Mouse (Mus musculus): Measurements from ENCODE around the gene Ascl5. TPM values are rescaled to one million over a fixed set of nuclear protein-coding genes. Genes with fewer than 3 reads are reported as not detected.

Gene Ascl5
- polyA plus RNA-seq (2014; fragmentation: Illumina TruSeq; extraction: RNeasy Lipid Tissue Mini Kit (QIAGEN cat#74804); ENCODE audit: low read depth, low replicate concordance): not detected

DNA sequence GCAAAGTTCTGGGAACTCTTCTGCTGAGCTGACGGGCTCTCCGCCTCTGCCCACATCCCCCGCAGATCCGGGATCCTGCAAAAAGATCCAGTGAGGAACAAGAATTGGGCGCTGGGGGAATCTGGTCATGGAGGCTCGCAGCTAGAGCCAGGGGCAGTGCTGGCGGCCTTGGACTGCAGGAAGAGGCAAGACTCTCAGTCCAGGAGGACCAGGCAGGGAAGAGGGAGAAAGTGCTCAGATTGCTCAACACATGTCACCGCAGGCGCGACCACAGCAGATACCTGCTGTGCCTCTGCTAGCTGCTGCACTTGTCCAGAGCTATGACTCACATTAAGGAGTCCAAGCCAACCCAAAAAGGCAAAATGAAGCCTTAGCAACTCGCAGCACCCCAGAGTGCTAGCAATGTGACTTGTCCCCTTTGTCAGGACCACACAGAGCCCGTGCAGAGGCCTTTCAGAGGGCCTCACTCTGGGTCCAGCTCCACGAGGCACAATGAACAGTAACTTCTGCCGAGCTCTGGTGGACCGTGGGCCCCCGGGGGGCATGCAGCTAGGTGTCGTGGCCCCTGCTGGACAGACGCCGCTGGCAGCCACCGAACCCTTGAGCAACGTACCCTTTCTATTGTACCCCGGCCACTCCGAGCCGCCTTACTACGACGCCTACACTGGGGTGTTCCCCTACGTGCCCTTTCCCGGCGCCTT, at the start of gene Ascl5:
Ascl5 (plus strand) TSS at position 493 of the 701 bp plus-strand sequence.

DNA sequence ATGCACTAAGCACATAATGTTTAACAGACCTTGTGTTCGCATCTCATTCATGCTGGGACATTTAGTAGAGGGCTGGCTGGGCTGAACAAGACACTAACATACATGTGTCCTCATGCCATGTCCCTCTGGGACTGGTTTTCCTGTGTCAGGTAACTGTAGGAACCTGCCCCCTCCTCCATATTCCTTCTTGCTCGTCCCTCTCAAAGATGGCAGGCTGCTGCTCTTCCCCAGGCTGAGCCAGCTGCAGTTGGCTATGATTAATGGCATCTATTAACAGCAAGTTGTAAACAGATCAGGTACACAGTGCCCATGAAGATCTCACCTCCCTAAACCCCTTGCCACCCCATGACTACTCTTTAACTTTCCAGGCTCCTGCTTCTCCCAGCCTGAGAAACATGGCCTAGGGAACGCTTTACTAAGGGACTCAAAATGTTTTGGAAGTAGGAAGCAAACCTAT, 44.3 kb upstream of the Ascl5 start, which contains the start of gene Igfn1:
Igfn1 (minus strand) TSS at position 51 of the 457 bp plus-strand sequence.

DNA sequence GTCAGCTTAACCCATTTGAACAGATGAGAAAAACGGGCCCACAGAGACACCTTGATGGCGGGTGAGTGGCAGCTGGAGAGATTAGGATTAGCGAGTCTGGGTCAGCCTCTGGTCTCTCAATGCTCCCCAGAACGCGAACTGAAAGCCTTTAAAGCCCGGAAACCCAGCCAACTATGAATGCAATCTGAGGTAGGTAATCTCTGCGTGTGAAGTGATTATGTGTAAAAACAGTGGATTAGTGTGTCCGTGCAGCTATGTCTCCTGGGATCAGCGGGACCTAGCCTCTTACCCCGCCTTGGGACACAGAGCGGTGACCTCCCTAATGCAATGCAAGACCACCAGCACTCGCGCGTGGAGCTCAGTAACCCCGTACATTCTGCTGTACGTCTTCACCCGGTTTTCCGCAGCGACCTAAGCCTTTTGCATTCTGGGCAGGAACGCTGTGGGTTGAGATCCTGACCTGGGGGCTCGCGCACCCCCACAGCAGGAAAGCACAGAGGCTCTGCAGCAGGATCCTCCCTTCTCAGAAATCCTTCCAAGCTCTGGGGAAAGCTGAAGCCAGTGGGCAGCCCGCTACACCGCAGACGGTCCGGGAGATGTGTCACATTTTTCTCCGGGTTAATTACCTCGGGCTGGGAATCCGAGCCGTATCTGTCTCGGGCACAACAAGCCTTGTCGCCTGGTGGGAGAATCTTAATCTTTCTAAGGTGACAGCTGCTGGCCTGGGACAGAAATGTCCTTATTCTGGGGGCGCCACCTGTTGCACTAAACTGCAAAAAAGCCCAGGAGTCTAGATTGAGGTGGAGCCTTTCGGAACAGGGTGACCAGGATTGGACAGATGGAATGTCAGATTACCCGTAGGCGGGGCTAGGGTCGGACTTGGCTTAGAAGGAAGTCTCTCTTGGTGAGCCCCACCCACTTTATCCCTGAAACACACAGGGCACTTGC, 43.1 kb upstream of the Ascl5 start, which contains the start of gene Tmem9:
Tmem9 (plus strand) TSS at position 940 of the 948 bp plus-strand sequence.

DNA sequence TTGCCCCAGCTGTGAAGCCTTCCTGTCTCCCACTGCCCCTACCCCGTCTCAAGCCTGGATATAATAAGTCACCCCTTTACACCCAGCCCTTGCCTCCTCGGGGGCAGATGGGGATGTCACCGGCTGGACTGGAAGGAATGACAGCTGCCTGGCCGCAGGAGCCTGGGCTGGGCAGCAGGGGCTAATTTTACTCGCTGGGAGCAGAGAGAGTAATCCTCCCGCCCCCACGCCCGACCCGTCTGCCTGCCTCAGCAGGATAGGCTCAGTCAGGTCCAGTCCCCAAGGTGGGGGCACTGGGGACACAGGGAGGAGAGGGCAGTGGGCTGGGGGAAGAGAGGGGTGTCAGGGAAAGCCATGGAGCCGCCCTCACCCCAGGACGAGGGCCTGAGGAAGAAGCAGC, 1.9 kb downstream of the Ascl5 start, which contains the start of gene Cacna1s:
Cacna1s (plus strand) TSS at position 204 of the 400 bp plus-strand sequence.

Other genes with a start within 250 kb of the Ascl5 start
- gene Lad1, start 232.2 kb upstream of the Ascl5 start, polyA plus RNA-seq (2014; fragmentation: Illumina TruSeq; extraction: RNeasy Lipid Tissue Mini Kit (QIAGEN cat#74804); ENCODE audit: low read depth, low replicate concordance): 8.3 TPM
- not detected for gene Tnnt2, start 214.4 kb upstream of the Ascl5 start, polyA plus RNA-seq (2014; fragmentation: Illumina TruSeq; extraction: RNeasy Lipid Tissue Mini Kit (QIAGEN cat#74804); ENCODE audit: low read depth, low replicate concordance)
- gene Pkp1, start 131.6 kb upstream of the Ascl5 start, polyA plus RNA-seq (2014; fragmentation: Illumina TruSeq; extraction: RNeasy Lipid Tissue Mini Kit (QIAGEN cat#74804); ENCODE audit: low read depth, low replicate concordance): not detected
- not detected for gene Igfn1, start 44.5 kb upstream of the Ascl5 start, polyA plus RNA-seq (2014; fragmentation: Illumina TruSeq; extraction: RNeasy Lipid Tissue Mini Kit (QIAGEN cat#74804); ENCODE audit: low read depth, low replicate concordance)
- gene Tmem9, start 42.7 kb upstream of the Ascl5 start, polyA plus RNA-seq (2014; fragmentation: Illumina TruSeq; extraction: RNeasy Lipid Tissue Mini Kit (QIAGEN cat#74804); ENCODE audit: low read depth, low replicate concordance): 6.1 TPM
- gene Cacna1s, start 1.9 kb downstream of the Ascl5 start, polyA plus RNA-seq (2014; fragmentation: Illumina TruSeq; extraction: RNeasy Lipid Tissue Mini Kit (QIAGEN cat#74804); ENCODE audit: low read depth, low replicate concordance): not detected
- not detected for gene Kif21b, start 80.6 kb downstream of the Ascl5 start, polyA plus RNA-seq (2014; fragmentation: Illumina TruSeq; extraction: RNeasy Lipid Tissue Mini Kit (QIAGEN cat#74804); ENCODE audit: low read depth, low replicate concordance)
- gene Mroh3, start 162.0 kb downstream of the Ascl5 start, polyA plus RNA-seq (2014; fragmentation: Illumina TruSeq; extraction: RNeasy Lipid Tissue Mini Kit (QIAGEN cat#74804); ENCODE audit: low read depth, low replicate concordance): not detected
- gene Inava, start 183.5 kb downstream of the Ascl5 start, polyA plus RNA-seq (2014; fragmentation: Illumina TruSeq; extraction: RNeasy Lipid Tissue Mini Kit (QIAGEN cat#74804); ENCODE audit: low read depth, low replicate concordance): 1.5 TPM
- gene Gpr25, start 210.1 kb downstream of the Ascl5 start, polyA plus RNA-seq (2014; fragmentation: Illumina TruSeq; extraction: RNeasy Lipid Tissue Mini Kit (QIAGEN cat#74804); ENCODE audit: low read depth, low replicate concordance): not detected